Mouse (Mus musculus) small intestine, adult 2 months (tissue): ENCODE measurements at regions not wholly inside any gene's neighbourhood (a gene's known extent, or its start where the extent isn't known, plus 50 kb on each side); places are given as distances from the start of the nearest gene placed in this dataset.
"Not testable (repeated sequence)": the region's sequence is repeated elsewhere in the genome, so short reads cannot be mapped to it uniquely, and the experiment has no call there.

Experiments
- H3K27ac ChIP-seq: fragments of 200-500 bp; 2 replicates; pipeline ENCODE4 v1.5.1; 2012; ENCODE audit warnings: low read depth, low read length, control low read depth, inconsistent platforms; ENCODE audit not compliant: insufficient read depth
- H3K27me3 ChIP-seq: fragments of 200-500 bp; 2 replicates; pipeline ENCODE4 v1.6.1; 2012; ENCODE audit warnings: mild to moderate bottlenecking, moderate library complexity, low read length, inconsistent platforms; ENCODE audit not compliant: control insufficient read depth, insufficient read depth
- H3K36me3 ChIP-seq: fragments of 200-500 bp; 2 replicates; pipeline ENCODE4 v1.6.1; 2012; ENCODE audit warnings: mild to moderate bottlenecking, low read length, control low read depth, inconsistent platforms; ENCODE audit not compliant: control insufficient read depth, insufficient read depth
- H3K4me1 ChIP-seq: fragments of 200-500 bp; 2 replicates; pipeline ENCODE4 v1.6.1; 2012; ENCODE audit warnings: low read length, inconsistent platforms, mixed read lengths; ENCODE audit not compliant: control insufficient read depth, insufficient read depth, insufficient read length
- H3K4me3 ChIP-seq: fragments of 200-500 bp; 2 replicates; pipeline ENCODE4 v1.5.1; 2012; ENCODE audit warnings: low read depth, mild to moderate bottlenecking, control low read depth, inconsistent platforms, low read length, moderate library complexity
- CTCF ChIP-seq: fragments of 200-500 bp; IDR thresholded peaks from 2 replicates; pipeline ENCODE4 v1.5.1; 2012; ENCODE audit warnings: low read depth, mild to moderate bottlenecking, control low read depth, inconsistent platforms, low read length, moderate library complexity, mixed read lengths; ENCODE audit not compliant: insufficient replicate concordance, insufficient read length; ENCODE audit errors: extremely low read depth
- POLR2A ChIP-seq: fragments of 200-500 bp; IDR thresholded peaks from 2 replicates; pipeline ENCODE4 v1.6.1; 2012; ENCODE audit warnings: low read depth, mild to moderate bottlenecking, control low read depth, inconsistent platforms, low read length, moderate library complexity
- WGBS: fragments of 180-500 bp; shearing (Covaris S2); methylation state at CpG from one replicate; pipeline ENCODE4 v1.1.7; 2018; 5-methylcytosine and 5-hydroxymethylcytosine counted together

GRCm38 (mm10) chr15:91971411-91971810, 79.6 kb upstream of the Cntn1 start:
- H3K27ac ChIP-seq = no peak overlapping the region
- H3K27me3 ChIP-seq = no peaks in the 10 kb centered on the region
- H3K4me3 ChIP-seq = no peak overlapping the region
- H3K4me1 ChIP-seq = no peaks in the 10 kb centered on the region
- 61% methylated on average over 3 of the region's 3 CpGs for WGBS
- H3K36me3 ChIP-seq = no peaks in the 10 kb centered on the region
- TF ChIP-seq POLR2A = no peak

GRCm38 (mm10) chr15:91971846-91972245, 79.1 kb upstream of the Cntn1 start:
- Histone ChIP-seq H3K27ac (no peak overlapping the region), H3K4me3 (no peak overlapping the region), H3K27me3 (no peaks in the 10 kb centered on the region), H3K4me1 (no peaks in the 10 kb centered on the region), H3K36me3 (no peaks in the 10 kb centered on the region)
- TF ChIP-seq CTCF (no peak), POLR2A (no peak)
- WGBS = 34% methylated on average over 5 of the region's 5 CpGs

- TF ChIP-seq POLR2A = no peak
- TF ChIP-seq CTCF = no peak
- Histone ChIP-seq H3K36me3 (no peaks in the 10 kb centered on the region), H3K27me3 (no peaks in the 10 kb centered on the region), H3K27ac (no peak overlapping the region), H3K4me1 (no peaks in the 10 kb centered on the region), H3K4me3 (no peak overlapping the region)
- 59% methylated on average over 2 of the region's 2 CpGs for WGBS
Observed at GRCm38 (mm10) chr15:91975606-91976005, 75.4 kb upstream of the Cntn1 start.

GRCm38 (mm10) chr15:91983186-91983585, 67.8 kb upstream of the Cntn1 start:
- H3K4me1 ChIP-seq, H3K27ac ChIP-seq, H3K4me3 ChIP-seq, H3K36me3 ChIP-seq, H3K27me3 ChIP-seq: not testable (repeated sequence)
- 97% methylated on average over 15 of the region's 15 CpGs for WGBS

GRCm38 (mm10) chr15:92000086-92000485, 50.9 kb upstream of the Cntn1 start:
- Histone ChIP-seq H3K27ac (no peak overlapping the region), H3K36me3 (no peaks in the 10 kb centered on the region), H3K27me3 (no peaks in the 10 kb centered on the region), H3K4me3 (no peak overlapping the region), H3K4me1 (no peaks in the 10 kb centered on the region)
- TF ChIP-seq POLR2A = no peak
- no peak for TF ChIP-seq CTCF
- WGBS = 79% methylated on average over 6 of the region's 6 CpGs
